Mouse (Mus musculus) c-Kit-positive CD71-negative TER-119-negative erythroid progenitor cells, embryonic 14.5 days (primary cell): ENCODE data around the gene Hoxd12.

Source experiments
- DNase-seq: peaks from one replicate; pipeline ENCODE4 v3.0.0-alpha.2; 2013; ENCODE audit warnings: low read depth

The Hoxd12 gene

GRCm38 (mm10) chr2:74709465-74710419 lies 34.9 kb downstream of the Hoxd12 start:
- DNase-seq, result no peak

GRCm38 (mm10) chr2:74710929-74711543 lies 36.2 kb downstream of the Hoxd12 start:
- DNase-seq, result no peak

GRCm38 (mm10) chr2:74711721-74712621 lies 37.2 kb downstream of the Hoxd12 start, which contains the start of the genes Hoxd3 and Hoxd4:
Hoxd3 (plus strand) TSS chr2:74711927.
Hoxd4 (plus strand) TSS chr2:74711929.
- DNase-seq, result no peak

- DNase-seq, result no peak
Measured at GRCm38 (mm10) chr2:74713239-74714150, 38.7 kb downstream of the Hoxd12 start.

- DNase-seq, result no peak
Measured at GRCm38 (mm10) chr2:74714156-74714789, 39.5 kb downstream of the Hoxd12 start.

GRCm38 (mm10) chr2:74714881-74715280 lies 40.1 kb downstream of the Hoxd12 start:
- DNase-seq, result no peak

- peak; percentile 79 for DNase-seq
Measured at GRCm38 (mm10) chr2:74715504-74716241, 40.9 kb downstream of the Hoxd12 start.

- no peak for DNase-seq
Measured at GRCm38 (mm10) chr2:74720384-74720783, 45.6 kb downstream of the Hoxd12 start.

GRCm38 (mm10) chr2:74720955-74721491 lies 46.2 kb downstream of the Hoxd12 start:
- DNase-seq, result no peak

GRCm38 (mm10) chr2:74721882-74722281 lies 47.1 kb downstream of the Hoxd12 start:
- DNase-seq, result no peak

GRCm38 (mm10) chr2:74722949-74723348 lies 48.1 kb downstream of the Hoxd12 start:
- DNase-seq, result no peak

- no peak for DNase-seq
Measured at GRCm38 (mm10) chr2:74724244-74725015, 49.6 kb downstream of the Hoxd12 start.

- no peak for DNase-seq
Measured at GRCm38 (mm10) chr2:74725171-74725570, 50.4 kb downstream of the Hoxd12 start.

GRCm38 (mm10) chr2:74726551-74726950 lies 51.7 kb downstream of the Hoxd12 start, which contains the start of gene Gm28230:
Gm28230 (plus strand) TSS chr2:74726728.
- DNase-seq, result no peak

GRCm38 (mm10) chr2:74726973-74727639 lies 52.3 kb downstream of the Hoxd12 start:
- no peak for DNase-seq
